Mouse (Mus musculus) erythroblast, embryonic 14.5 days (primary cell): ENCODE measurements around the gene Upb1.

ENCODE experiments used
- GATA1 ChIP-seq: IDR thresholded peaks from 2 replicates; pipeline ENCODE4 v1.6.1; 2012; ENCODE audit warnings: low read length, inconsistent platforms, mixed read lengths
- TAL1 ChIP-seq: IDR thresholded peaks from 3 replicates; pipeline ENCODE4 v1.6.1; 2012; ENCODE audit warnings: low read length, inconsistent platforms, mixed read lengths

DNA sequence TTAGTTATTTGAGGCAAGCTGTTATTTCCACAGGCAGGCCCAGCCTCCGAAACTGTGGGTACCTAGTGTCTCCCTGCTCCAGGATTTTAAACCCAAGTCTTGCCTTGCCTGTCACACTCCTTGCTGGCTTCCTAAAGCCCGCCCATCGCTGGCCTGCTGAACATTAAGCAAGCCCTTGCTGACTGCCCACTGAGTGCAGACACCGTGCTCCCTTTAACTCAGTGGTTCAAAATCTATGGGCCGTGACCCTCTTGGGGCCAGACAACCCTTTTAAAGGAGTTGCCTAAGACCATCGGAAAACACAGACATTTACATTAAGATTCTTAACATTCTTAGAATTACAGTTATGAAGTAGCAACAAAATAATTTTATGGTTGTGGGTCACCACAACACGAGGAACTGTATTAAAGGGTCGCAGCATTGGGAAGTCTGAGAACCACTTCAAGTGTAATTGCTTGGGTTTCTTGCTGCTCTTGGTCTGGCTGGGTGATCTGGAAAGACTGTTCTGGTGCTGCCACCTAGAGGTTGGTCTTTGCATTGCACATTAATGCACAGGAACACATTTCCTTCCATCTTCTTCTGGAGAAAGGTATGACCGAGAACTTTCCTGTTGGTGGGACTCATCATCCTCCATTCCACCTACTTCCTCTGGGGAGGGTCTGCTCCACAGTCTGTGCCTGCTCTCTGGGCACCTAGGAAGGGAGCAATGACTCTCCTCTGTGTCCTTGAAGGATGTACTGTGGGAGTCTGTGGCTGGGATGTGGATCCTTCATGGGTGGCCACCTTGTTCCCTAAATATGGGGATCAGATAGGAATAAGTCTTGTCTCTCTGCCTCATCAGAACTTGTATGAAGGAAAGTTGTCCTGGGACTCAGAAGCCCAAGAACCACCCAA, 85.4 kb downstream of the Upb1 start:
- TF ChIP-seq GATA1, result no peak
- TF ChIP-seq TAL1, result no peak
